Mouse (Mus musculus) MEL-GATA-1-ER (cell line): ENCODE measurements around the gene Chd2.
"Not testable (repeated sequence)": the region's sequence is repeated elsewhere in the genome, so short reads cannot be mapped to it uniquely, and the experiment has no call there.

Experiments used
- DNase-seq: peaks from one replicate; pipeline ENCODE4 v3.0.0-alpha.2; 2012; ENCODE audit warnings: low read depth; ENCODE audit errors: extremely low read depth

The Chd2 gene

GRCm38 (mm10) chr7:73540202-73541078, 1.2 kb downstream of the Chd2 start:
- DNase-seq = no peak

GRCm38 (mm10) chr7:73539116-73539682, 2.4 kb downstream of the Chd2 start:
- DNase-seq = no peak

- no peak for DNase-seq
Observed at GRCm38 (mm10) chr7:73538424-73539079, 3.1 kb downstream of the Chd2 start.

GRCm38 (mm10) chr7:73537634-73538423, 3.8 kb downstream of the Chd2 start:
- DNase-seq = peak; percentile 96

GRCm38 (mm10) chr7:73537228-73537627, 4.4 kb downstream of the Chd2 start:
- DNase-seq = no peak

GRCm38 (mm10) chr7:73536579-73536978, 5.1 kb downstream of the Chd2 start:
- no peak for DNase-seq

GRCm38 (mm10) chr7:73535861-73536200, 5.8 kb downstream of the Chd2 start:
- no peak for DNase-seq

- DNase-seq = no peak
Observed at GRCm38 (mm10) chr7:73534937-73535860, 6.4 kb downstream of the Chd2 start.

GRCm38 (mm10) chr7:73533457-73533856, 8.2 kb downstream of the Chd2 start:
- no peak for DNase-seq

- DNase-seq = no peak
Observed at GRCm38 (mm10) chr7:73532916-73533315, 8.7 kb downstream of the Chd2 start.

- DNase-seq = no peak
Observed at GRCm38 (mm10) chr7:73532139-73532538, 9.5 kb downstream of the Chd2 start.

- DNase-seq = no peak
Observed at GRCm38 (mm10) chr7:73531506-73532093, 10.0 kb downstream of the Chd2 start.

- DNase-seq = no peak
Observed at GRCm38 (mm10) chr7:73530846-73531245, 10.8 kb downstream of the Chd2 start.

- DNase-seq = no peak
Observed at GRCm38 (mm10) chr7:73530164-73530563, 11.5 kb downstream of the Chd2 start.

- no peak for DNase-seq
Observed at GRCm38 (mm10) chr7:73529261-73529660, 12.4 kb downstream of the Chd2 start.

GRCm38 (mm10) chr7:73528377-73528894, 13.2 kb downstream of the Chd2 start:
- DNase-seq = not testable (repeated sequence)

GRCm38 (mm10) chr7:73527225-73527624, 14.4 kb downstream of the Chd2 start:
- DNase-seq = no peak

- DNase-seq = no peak
Observed at GRCm38 (mm10) chr7:73524454-73524952, 17.1 kb downstream of the Chd2 start.

- no peak for DNase-seq
Observed at GRCm38 (mm10) chr7:73523608-73524259, 17.9 kb downstream of the Chd2 start.
